Mouse (Mus musculus): ENCODE results near the gene Nipbl.
"Not testable (repeated sequence)": the region's sequence is repeated elsewhere in the genome, so short reads cannot be mapped to it uniquely, and the experiment has no call there.

The Nipbl gene

DNA sequence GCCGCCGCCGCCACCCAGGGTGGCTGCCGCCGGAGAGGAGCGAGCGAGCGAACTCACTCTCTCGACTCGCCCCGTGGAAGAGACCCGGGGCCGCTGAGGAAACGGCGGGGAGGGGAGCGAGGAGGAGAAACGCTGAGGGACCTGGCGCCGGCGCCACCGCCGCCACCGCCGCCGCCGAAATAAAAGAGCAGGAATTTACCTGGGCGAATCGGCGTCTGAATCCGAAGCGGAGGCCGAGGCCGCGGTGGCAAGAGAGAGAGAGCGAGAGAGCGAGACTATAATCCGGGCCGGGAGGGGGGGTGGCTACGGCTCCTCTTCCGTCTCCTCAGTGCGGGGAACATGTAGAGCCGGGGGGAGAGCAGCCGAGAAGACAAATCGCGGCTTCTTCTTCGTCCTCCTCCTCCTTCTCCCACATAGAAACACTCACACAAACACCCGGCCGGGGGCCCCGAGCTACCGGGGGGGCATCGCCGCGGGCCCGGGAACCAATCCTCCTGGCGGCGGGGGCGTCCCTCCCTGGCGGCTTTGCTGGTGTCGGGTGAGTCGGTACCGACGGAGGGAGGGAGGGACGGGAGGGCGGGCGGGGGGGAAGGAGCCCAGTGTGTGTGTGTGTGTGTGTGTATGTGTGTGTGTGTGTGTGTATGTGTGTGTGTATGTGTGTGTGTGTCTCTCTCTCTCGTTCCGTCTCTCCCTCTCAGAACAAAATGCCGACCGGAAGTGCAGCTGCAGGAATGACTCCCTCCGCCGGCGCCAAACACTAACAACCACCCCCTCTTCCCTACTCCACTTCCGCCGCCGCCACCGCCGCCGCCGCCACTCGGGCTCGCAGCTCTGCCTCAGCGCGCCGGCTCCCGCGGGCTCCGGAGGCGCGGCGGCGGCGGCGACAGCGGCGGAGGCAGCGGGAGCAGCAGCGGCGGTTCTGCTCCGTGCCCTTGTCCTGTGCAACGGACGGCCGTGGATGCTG is at the start of gene Nipbl:
TSS of gene Nipbl (minus strand) at position 538 of the 964 bp plus-strand sequence.
- DNase-seq, result peak; percentile 95

DNA sequence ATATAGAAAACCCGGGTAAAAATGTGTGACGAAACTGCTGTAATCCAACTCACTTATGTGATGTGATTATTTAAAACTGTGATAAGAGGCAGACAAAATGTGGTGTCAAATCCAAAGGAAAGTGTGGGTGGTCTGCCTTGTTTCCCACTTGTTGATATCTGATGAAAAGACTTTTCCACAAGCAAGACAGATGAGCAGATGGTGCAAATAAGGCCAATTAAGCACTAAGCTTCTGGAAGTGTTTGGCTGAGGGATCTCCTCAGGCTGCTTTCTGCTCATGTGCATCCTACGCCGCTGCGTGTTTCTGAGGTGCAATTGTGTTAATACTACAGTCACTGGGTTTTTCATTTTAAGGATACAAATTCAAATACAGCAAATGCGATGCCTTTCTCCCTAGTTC is 41.0 kb upstream of the Nipbl start:
- DNase-seq, result no peak

- no peak for DNase-seq
Observed at GRCm38 (mm10) chr15:8469006-8469575, 24.8 kb upstream of the Nipbl start.

- no peak for DNase-seq
Observed at GRCm38 (mm10) chr15:8463521-8463920, 19.3 kb upstream of the Nipbl start.

DNA sequence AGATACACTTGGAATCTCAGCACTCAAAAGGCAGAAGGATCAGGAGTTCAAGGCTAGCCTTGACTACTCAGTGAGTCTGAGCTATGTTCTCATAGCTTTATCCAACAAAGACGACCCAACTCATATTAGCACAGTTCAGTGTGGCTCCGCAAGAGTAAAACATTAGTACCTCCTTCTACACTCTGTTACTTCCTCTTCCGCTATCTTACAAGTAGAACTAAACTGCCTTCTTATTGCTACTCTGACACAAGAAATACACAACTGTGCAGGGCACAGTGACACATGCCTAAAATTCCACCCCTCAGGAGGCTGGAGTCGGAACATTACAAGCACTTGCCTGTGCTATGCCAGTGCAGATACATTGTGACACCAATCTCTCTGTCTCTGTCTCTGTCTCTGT is 18.5 kb upstream of the Nipbl start:
- DNase-seq, result no peak

DNA sequence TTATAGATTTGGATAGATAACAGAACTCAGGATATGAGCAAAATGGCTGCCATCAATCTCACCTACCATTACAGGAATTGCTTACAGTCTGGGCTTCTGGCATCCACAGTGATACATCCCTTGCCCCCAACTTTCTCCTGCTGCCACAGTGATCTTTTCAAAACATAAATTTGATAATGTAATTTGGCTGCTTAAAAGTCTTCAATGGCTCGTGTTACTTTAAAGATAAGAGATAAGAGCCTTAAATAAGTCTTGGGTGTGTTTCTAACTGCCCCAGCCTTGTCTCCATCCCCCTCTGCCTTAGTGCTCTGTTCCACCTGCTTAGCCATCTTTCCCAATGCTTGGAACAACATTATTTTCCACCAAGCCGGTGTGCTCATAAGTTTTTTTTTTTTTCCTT is 16.6 kb upstream of the Nipbl start:
- no peak for DNase-seq

GRCm38 (mm10) chr15:8459979-8460378 is 15.7 kb upstream of the Nipbl start:
- no peak for DNase-seq

DNA sequence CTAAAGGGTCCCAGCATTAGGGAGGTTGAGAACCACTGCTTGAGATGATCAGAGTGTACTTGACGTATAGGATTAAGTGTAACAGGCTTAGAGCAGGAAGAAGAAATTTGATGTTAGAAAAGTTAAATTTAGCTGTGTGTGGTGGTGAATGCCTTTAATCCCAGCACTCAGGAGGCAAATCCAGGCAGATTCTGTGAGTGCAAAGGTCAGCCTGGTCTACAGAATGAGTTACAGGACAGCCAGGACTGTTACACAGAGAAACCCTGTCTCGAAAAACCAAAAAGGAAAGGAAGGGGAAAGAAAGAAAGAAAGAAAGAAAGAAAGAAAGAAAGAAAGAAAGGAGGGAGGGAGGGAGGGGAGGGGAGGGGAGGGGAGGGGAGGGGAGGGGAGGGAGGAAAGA is 12.0 kb upstream of the Nipbl start:
- DNase-seq, result not testable (repeated sequence)

DNA sequence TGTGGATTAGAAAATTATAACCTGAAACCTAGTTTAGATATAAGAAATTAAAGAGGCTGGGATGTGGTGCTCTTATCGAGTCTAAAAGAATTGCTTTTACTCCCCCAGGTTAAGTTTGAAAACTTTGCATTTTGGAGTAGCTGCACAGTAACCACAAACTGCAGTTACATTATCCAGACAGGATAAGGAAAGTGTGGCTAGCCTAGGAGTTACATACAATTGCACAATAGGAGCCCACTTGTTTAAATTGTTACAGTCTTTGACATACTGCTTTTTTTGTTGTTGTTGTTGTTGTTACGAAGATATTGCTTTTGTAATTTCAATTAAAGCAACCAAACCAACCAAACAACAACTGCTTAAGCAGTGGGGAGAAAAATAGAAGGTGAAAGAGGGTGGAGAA is 11.2 kb upstream of the Nipbl start:
- DNase-seq, result no peak

DNA sequence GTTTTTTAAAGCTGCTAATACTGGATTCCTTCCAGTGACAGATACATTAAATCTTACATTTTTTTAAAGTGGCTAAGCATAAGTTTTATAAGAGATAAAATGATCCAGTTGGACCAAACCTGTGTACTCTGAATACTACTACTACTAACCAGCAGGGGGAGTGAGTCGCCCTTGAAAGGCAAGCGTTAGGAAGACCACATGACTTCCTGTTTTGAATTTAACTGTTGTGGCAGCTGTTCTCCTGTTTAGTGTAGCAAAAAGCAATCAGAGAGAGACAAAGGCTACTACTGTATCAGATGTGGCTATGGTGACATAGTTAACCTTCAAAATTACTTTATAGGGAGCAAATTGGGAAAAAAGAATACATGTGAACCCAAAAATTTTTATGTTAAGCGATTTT is 6.8 kb upstream of the Nipbl start:
- DNase-seq, result peak; percentile 52

GRCm38 (mm10) chr15:8447193-8447767 is 3.0 kb upstream of the Nipbl start:
- DNase-seq, result no peak

GRCm38 (mm10) chr15:8446435-8446834 is 2.2 kb upstream of the Nipbl start:
- peak; percentile 42 for DNase-seq

DNA sequence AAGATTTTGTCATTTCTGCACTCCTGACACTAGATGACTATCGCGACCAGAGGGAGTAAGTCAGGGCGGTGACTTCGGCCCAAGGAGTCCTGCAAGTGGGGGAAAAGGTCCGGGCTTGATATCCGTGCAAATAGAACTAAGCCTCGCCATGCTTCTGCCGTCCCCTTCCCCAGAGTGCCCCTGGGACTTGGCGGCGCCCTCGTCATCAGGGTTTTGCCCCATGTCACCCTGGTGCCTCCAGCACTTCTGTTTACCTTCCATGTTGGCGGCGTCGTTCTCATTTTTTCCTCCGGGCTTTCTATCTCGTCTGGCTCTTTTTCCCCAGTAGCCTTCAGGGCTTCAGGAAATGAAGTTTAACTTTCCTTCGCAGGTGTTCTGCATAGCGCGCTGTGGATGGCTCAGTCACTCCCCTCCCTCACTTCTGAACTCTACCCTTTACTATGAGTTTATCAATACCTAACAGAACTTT is 1.7 kb upstream of the Nipbl start:
- peak; percentile 37 for DNase-seq

- peak; percentile 89 for DNase-seq
Observed at GRCm38 (mm10) chr15:8444890-8445597, 781 bp upstream of the Nipbl start.

DNA sequence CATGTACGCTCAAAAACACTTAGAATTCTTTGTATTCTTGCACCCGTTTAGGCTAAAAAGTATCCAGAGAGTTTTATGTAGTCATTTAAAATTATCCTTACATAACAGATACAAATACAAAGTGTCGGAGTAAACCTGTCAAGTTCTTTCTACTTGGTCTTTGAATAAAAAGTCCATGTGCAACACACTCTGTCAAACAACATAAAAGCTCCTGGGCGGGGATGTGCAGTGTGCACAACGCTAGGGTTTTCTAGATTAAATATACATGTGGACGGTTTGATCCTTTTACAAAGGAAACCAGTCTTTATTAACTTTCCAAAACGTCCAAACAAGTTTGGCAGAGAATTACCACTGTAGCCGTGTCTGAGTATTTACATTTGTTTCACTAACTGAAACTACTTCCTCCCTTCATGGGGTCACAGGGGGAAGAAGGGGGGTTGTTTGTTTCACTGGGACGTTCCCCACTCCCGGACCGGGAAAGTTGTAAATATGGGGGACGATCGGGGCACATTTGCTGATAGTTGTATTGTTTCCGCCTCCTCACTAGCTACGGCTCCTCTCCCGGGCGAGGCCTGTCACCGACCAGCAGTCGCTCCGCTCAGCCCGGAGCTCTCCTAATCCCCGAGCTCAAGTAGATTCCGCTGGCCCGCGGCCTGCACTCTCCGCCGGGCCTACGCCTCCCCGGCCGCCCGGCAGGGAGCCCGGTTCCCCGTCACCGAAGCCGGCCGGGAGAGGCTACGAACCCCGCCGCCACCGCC is 916 bp downstream of the Nipbl start:
- peak; percentile 79 for DNase-seq

- DNase-seq, result no peak
Observed at GRCm38 (mm10) chr15:8442761-8443160, 1.5 kb downstream of the Nipbl start.

DNA sequence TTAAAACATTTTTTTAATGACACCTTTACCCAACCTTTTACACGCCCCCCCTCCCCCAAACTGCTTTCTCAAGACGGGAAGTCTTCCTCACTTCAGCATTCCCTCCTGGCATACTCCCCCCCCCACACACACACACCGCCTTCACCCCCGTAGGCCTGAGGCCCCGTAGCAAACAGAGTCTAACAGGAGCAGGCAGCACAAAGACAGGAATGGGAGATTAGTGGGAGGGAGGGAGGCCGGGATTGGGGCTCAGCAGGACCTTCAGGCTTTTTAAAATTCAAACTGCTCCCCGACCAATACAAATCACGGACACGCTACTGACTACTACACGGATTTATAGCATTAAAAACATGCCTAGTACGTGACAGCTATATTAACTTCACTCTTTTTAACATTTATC is 2.1 kb downstream of the Nipbl start:
- DNase-seq, result peak; percentile 38

- DNase-seq, result no peak
Observed at GRCm38 (mm10) chr15:8433239-8433947, 10.9 kb downstream of the Nipbl start.

GRCm38 (mm10) chr15:8432534-8432933 is 11.7 kb downstream of the Nipbl start:
- no peak for DNase-seq

DNA sequence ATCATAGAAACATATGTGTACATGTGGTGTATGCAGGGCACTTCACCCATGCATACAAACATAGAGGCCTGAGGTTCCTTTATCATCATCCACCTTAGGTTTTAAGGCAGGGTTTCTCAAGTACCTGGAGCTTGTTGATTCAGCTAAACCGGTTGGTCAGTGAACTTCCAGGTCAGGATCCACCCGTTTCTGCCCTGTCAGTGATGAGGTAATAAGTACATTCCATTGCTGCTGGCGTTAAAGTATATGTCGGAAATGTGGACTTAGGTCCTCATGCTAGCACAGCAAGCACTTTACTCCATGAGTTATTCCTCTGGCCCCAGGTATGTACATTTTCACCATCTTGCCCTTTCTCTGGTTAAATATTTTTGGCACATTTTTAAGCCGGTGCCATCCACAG is 14.8 kb downstream of the Nipbl start:
- no peak for DNase-seq

DNA sequence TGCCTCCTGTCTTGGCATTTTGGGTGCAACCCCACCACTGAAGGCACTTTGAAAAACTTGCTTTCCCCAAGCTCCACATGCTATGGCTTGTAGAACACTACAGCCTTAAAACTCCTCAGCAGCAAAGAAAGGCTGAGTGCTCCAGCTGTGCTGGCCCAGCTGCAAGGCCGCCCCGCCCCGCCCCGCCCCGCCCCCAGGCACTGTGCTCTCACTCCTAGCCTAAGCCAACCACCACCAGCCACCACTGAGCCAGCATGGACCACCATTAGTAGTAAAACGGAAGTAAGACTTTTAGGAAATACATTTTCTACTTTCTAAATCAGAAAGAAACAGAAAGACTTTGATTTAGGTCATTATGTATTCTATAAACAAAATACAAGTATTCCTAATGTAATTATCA is 23.4 kb downstream of the Nipbl start:
- DNase-seq, result no peak
